Mouse (Mus musculus) olfactory bulb, adult 2 months (tissue): ENCODE measurements at regions not wholly inside any gene's neighbourhood (a gene's known extent, or its start where the extent isn't known, plus 50 kb on each side); places are given as distances from the start of the nearest gene placed in this dataset.

Experiments
- CTCF ChIP-seq: fragments of 200-500 bp; IDR thresholded peaks from 2 replicates; pipeline ENCODE4 v1.5.1; 2012; ENCODE audit warnings: low read depth, mild to moderate bottlenecking, low read length, moderate library complexity; ENCODE audit not compliant: insufficient read depth
- POLR2A ChIP-seq: fragments of 200-500 bp; IDR thresholded peaks from 2 replicates; pipeline ENCODE4 v1.6.1; 2012; ENCODE audit warnings: mild to moderate bottlenecking, low read depth, low read length, moderate library complexity; ENCODE audit not compliant: insufficient read depth

DNA sequence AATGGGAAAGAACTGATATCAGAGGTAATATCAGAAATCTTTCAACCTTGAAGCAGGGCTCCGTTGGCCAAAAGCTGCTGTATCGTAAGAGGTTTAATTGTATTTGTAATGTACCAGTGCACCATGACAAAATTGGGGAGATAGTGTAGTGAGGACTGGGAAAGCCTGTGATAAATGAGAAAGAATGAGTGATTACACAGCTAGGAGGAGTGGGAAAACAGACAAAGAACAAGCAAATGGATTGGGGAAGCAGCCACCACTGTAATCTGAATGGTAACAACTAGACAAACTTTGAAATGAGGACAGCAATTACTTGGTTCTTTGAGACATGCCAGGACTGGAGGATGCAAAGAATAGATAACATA lies 626.6 kb downstream of the Robo2 start:
- TF ChIP-seq CTCF (no peak), POLR2A (no peak)
